Mouse (Mus musculus): ENCODE measurements at regions not wholly inside any gene's neighbourhood (a gene's known extent, or its start where the extent isn't known, plus 50 kb on each side); places are given as distances from the start of the nearest gene placed in this dataset.

- peak; percentile 4 for DNase-seq (ENCODE audit: low read depth, low spot score)
These were observed 53.0 kb upstream of the Bach1 start for GRCm38 (mm10) chr16:87645526-87646434.

- DNase-seq (ENCODE audit: low read depth, low spot score) = no peak
These were observed 52.2 kb upstream of the Bach1 start for GRCm38 (mm10) chr16:87646435-87647062.
